Mouse (Mus musculus): Measurements from ENCODE around the gene Pet117. TPM values are rescaled to one million over a fixed set of nuclear protein-coding genes. Genes with fewer than 3 reads are reported as not detected.

Pet117 gene
- polyA plus RNA-seq (2017; shearing (Covaris generic)): 1.3 TPM

DNA sequence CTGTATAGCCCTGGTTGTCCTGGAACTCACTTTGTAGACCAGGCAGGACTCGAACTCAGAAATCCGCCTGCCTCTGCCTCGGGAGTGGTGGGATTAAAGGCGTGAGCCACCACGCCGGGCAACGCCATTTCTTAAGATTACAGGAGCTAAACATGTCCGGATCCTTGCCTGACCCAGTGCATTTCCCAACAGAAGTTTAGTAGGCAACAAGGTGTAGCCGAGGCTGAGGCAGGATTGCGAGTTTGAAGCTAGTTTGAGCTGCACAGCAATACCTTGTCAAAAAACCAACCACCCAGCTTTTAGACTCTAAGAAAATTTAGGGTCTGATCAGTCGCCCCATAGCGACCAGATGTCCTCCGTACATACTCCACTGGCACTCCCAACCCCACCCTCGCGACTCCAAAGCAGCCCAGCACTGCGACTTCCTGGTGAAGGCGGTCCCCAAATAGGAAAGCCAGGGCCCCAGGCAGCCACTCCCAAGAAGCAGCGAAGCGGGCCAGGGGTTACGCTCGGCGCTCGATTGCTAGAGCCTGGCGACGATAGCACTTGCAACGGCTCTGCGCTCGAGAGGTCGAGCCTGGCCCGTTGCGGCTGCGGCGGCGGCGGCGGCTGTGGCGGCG is at the start of gene Pet117, which contains the start of gene Kat14:
Gene Pet117 (plus strand): TSS at position 597 of the 620 bp plus-strand sequence.
Gene Kat14 (plus strand): TSS at position 584 of the 620 bp plus-strand sequence.

DNA sequence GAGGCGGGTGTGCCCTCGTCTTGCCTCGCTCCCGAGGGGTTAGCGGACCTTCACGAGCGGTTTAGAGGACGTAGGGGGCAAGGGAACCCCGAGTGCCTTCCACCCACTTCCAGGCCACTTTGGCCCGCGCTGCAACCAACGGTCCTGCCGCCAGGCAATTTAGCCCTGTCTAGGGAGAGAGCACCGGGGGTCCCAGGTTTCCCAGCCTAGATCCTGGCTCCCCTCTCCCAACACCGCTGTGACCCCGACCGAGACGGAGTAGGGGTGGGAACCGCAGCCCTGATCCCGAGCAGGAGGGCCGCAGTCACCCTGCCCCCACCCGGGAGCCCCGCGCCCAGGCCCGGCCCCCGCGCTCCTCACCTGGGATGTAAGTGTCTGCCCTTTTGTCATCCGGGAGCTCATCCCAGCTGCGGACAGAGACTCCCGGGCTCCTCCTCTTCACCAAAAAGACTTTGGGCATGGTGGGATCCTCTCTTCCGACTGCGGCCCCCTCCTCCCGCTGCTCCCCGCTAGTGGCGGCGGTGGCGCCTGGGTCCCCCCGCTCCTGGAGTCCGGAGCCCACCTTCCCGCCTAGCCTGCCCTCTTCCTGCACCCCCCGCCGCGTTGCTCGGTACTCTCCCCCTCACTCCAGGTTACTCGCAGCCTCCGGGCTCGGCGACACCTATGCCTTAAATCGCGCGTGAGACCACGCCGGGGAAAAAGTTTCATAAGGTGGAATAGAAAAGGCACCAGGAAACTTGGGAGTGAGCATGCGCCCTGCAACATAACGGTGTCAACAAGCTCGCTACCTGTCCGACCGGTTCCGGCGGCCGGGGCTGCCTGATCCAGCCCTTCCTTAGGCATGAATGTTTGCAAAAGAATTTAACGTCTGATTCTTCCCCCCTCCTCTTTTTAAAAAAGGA is 37.1 kb upstream of the Pet117 start, which contains the start of gene Ovol2:
Gene Ovol2 (minus strand): TSS at position 746 of the 902 bp plus-strand sequence.

Other genes starting within 250 kb of the Pet117 start
- 8.7 TPM for gene Mgme1, start 98.3 kb upstream of the Pet117 start, polyA plus RNA-seq (2017; shearing (Covaris generic))
- gene Snx5, start 98.1 kb upstream of the Pet117 start, polyA plus RNA-seq (2017; shearing (Covaris generic)): 70.8 TPM
- gene Ovol2, start 36.9 kb upstream of the Pet117 start, polyA plus RNA-seq (2017; shearing (Covaris generic)): not detected
- 16.1 TPM for gene Kat14, start within 50 bp of the Pet117 start, polyA plus RNA-seq (2017; shearing (Covaris generic))
- 0.16 TPM for gene Dzank1, start 158.4 kb downstream of the Pet117 start, polyA plus RNA-seq (2017; shearing (Covaris generic))
- gene Polr3f, start 158.7 kb downstream of the Pet117 start, polyA plus RNA-seq (2017; shearing (Covaris generic)): 37.0 TPM
- 15.5 TPM for gene Rbbp9, start 181.9 kb downstream of the Pet117 start, polyA plus RNA-seq (2017; shearing (Covaris generic))
- 95.9 TPM for gene Sec23b, start 187.2 kb downstream of the Pet117 start, polyA plus RNA-seq (2017; shearing (Covaris generic))
- 25.9 TPM for gene Smim26, start 225.1 kb downstream of the Pet117 start, polyA plus RNA-seq (2017; shearing (Covaris generic))
- gene Dtd1, start 230.9 kb downstream of the Pet117 start, polyA plus RNA-seq (2017; shearing (Covaris generic)): 63.1 TPM